In the genomic region with DNA sequence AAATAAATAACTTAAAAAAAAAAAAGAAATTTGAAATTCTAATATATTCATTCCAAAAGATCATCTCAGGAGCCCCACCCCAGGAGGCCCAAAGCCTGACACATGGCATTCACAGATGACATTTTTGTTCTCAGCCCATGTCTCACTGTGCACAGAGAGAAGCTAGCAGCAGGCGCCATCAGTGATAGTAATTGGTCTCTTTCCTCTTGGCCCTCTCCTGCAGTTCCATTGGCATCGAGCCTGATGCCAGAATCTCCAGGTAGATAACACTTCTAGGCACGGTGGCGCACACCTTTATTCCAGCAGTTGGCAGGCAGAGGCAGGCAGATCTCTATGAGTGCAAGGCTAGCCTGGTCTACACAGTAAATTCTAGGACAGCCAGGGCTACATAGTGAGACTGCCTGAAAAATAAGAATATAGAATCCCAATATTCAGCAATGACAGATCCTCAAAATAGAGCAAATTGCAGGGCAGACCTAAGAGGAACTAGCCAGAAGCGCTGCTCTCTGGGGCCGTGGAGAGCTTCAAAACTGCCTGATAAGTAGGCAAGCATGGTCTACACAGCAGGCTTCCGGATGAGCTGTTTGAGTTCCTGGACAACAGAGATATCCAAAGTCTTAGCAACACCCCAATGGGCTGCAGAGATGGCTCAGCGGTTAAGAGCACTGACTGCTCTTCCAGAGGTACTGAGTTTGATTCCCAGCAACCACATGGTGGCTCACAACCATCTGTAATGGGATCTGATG, we compare ENCODE assay signal across 13 mouse cellular contexts.
"Had no signal": no experiment of that assay in that cellular context is flagged by ENCODE, and none has a peak within 500 bp of the region (broad histone marks: within the 10 kb centered on the region; RNA-seq: fewer than 3 reads in every experiment).

No protein-coding gene starts in this region.

- H3K9me3 ChIP-seq: limb, embryonic 12.5 days; liver, embryonic 13.5 days; lung, embryonic 15.5 days; midbrain, embryonic 13.5 days; neural tube, embryonic 12.5 days had no signal

- DNase-seq: kidney, postnatal 25 days; layer of hippocampus, adult 9-11 months; liver; liver, embryonic 13.5 days; liver, postnatal 0 days; lung, postnatal 14 days; thymus, postnatal 4 days had no signal

- H3K27me3 ChIP-seq: limb, embryonic 12.5 days; liver, embryonic 13.5 days; lung, embryonic 15.5 days; midbrain, embryonic 13.5 days; neural tube, embryonic 12.5 days had no signal

- H3K4me3 ChIP-seq: limb, embryonic 12.5 days; liver, embryonic 13.5 days; lung, embryonic 15.5 days; midbrain, embryonic 13.5 days; myocyte; neural tube, embryonic 12.5 days had no signal

- H3K27ac ChIP-seq: limb, embryonic 12.5 days; liver, embryonic 13.5 days; lung, embryonic 15.5 days; midbrain, embryonic 13.5 days; neural tube, embryonic 12.5 days; stomach, postnatal 0 days had no signal

- H3K9ac ChIP-seq: limb, embryonic 12.5 days; liver, embryonic 13.5 days; liver, postnatal 0 days; lung, embryonic 15.5 days; midbrain, embryonic 13.5 days; neural tube, embryonic 12.5 days had no signal

- H3K4me1 ChIP-seq: lung, embryonic 15.5 days had no signal
